Mouse (Mus musculus): Measurements from ENCODE around the gene Brf1. TPM values are rescaled to one million over a fixed set of nuclear protein-coding genes. Genes with fewer than 3 reads are reported as not detected.

The Brf1 gene
- total RNA-seq, 2 experiments from 2014 or later = 55.6 to 57.4 TPM

GRCm38 (mm10) chr12:113031441-113031840, 30.9 kb upstream of the Brf1 start:
- DNase-seq (ENCODE audit: low spot score in 2 of 2) = no peak
- peak overlapping the region; percentile 70; the same call in 1 of the 2 replicates for H3K27ac ChIP-seq
- no peak for TF ChIP-seq CTCF (conservative IDR thresholded peaks at IDR 0.05)
- H3K4me3 ChIP-seq = no peak overlapping the region

GRCm38 (mm10) chr12:113030993-113031392, 30.5 kb upstream of the Brf1 start:
- Histone ChIP-seq H3K27ac (peak overlapping the region; percentile 43; the same call in 1 of the 2 replicates), H3K4me3 (no peak overlapping the region)
- DNase-seq (ENCODE audit: low spot score in 2 of 2) = no peak
- TF ChIP-seq CTCF (conservative IDR thresholded peaks at IDR 0.05) = no peak

GRCm38 (mm10) chr12:113030046-113030445, 29.5 kb upstream of the Brf1 start:
- Histone ChIP-seq H3K27ac (no peak overlapping the region), H3K4me3 (no peak overlapping the region)
- DNase-seq (ENCODE audit: low spot score in 2 of 2) = no peak
- no peak for TF ChIP-seq CTCF (conservative IDR thresholded peaks at IDR 0.05)

- no peak for TF ChIP-seq CTCF (conservative IDR thresholded peaks at IDR 0.05)
- no peak for DNase-seq (ENCODE audit: low spot score in 2 of 2)
- peak overlapping the region; percentile 29; the same call in 1 of the 2 replicates for H3K27ac ChIP-seq
- no peak overlapping the region for H3K4me3 ChIP-seq
Observed at GRCm38 (mm10) chr12:113028898-113029297, 28.4 kb upstream of the Brf1 start.

GRCm38 (mm10) chr12:113028067-113028466, 27.6 kb upstream of the Brf1 start:
- TF ChIP-seq CTCF (conservative IDR thresholded peaks at IDR 0.05) = no peak
- no peak for DNase-seq (ENCODE audit: low spot score in 2 of 2)
- Histone ChIP-seq H3K27ac (no peak overlapping the region; the same call in 1 of the 2 replicates), H3K4me3 (no peak overlapping the region)

GRCm38 (mm10) chr12:113027495-113027894, 27.0 kb upstream of the Brf1 start:
- no peak for TF ChIP-seq CTCF (conservative IDR thresholded peaks at IDR 0.05)
- no peak overlapping the region for H3K27ac ChIP-seq
- no peak overlapping the region for H3K4me3 ChIP-seq
- DNase-seq (ENCODE audit: low spot score in 2 of 2) = no peak

GRCm38 (mm10) chr12:113026557-113026956, 26.1 kb upstream of the Brf1 start:
- no peak overlapping the region for H3K4me3 ChIP-seq
- TF ChIP-seq CTCF (conservative IDR thresholded peaks at IDR 0.05) = peak; percentile 43
- H3K27ac ChIP-seq = no peak overlapping the region
- DNase-seq (ENCODE audit: low spot score in 2 of 2) = no peak

- no peak for TF ChIP-seq CTCF (conservative IDR thresholded peaks at IDR 0.05)
Observed at GRCm38 (mm10) chr12:113023082-113023481, 22.6 kb upstream of the Brf1 start.

GRCm38 (mm10) chr12:113021488-113021887, 21.0 kb upstream of the Brf1 start:
- H3K27ac ChIP-seq = no peak overlapping the region
- no peak overlapping the region for H3K4me3 ChIP-seq
- TF ChIP-seq CTCF (conservative IDR thresholded peaks at IDR 0.05) = no peak
- DNase-seq (ENCODE audit: low spot score in 2 of 2) = no peak

More at GRCm38 (mm10) chr12:113023082-113023481, 22.6 kb upstream of the Brf1 start:
- DNase-seq (ENCODE audit: low spot score in 2 of 2) = no peak
- H3K4me3 ChIP-seq = no peak overlapping the region
- no peak overlapping the region for H3K27ac ChIP-seq

- TF ChIP-seq CTCF (conservative IDR thresholded peaks at IDR 0.05) = no peak
Observed at GRCm38 (mm10) chr12:113018763-113019162, 18.3 kb upstream of the Brf1 start.

GRCm38 (mm10) chr12:113017429-113017984, 17.0 kb upstream of the Brf1 start:
- H3K4me3 ChIP-seq = peak overlapping the region; percentile 24; the same call in 1 of the 2 replicates
- DNase-seq (ENCODE audit: low spot score in 2 of 2) = no peak
- peak overlapping the region; percentile 55; the same call in 1 of the 2 replicates for H3K27ac ChIP-seq
- no peak for TF ChIP-seq CTCF (conservative IDR thresholded peaks at IDR 0.05)

More at GRCm38 (mm10) chr12:113018763-113019162, 18.3 kb upstream of the Brf1 start:
- DNase-seq (ENCODE audit: low spot score in 2 of 2) = no peak
- H3K27ac ChIP-seq = no peak overlapping the region
- no peak overlapping the region for H3K4me3 ChIP-seq

GRCm38 (mm10) chr12:113016976-113017375, 16.5 kb upstream of the Brf1 start:
- DNase-seq (ENCODE audit: low spot score in 2 of 2) = peak; percentile 81 to 87
- Histone ChIP-seq H3K27ac (peak overlapping the region; percentile 55; the same call in 1 of the 2 replicates), H3K4me3 (peak overlapping the region; percentile 24; the same call in 1 of the 2 replicates)
- no peak for TF ChIP-seq CTCF (conservative IDR thresholded peaks at IDR 0.05)

- TF ChIP-seq CTCF (conservative IDR thresholded peaks at IDR 0.05) = no peak
- Histone ChIP-seq H3K27ac (peak overlapping the region; percentile 93; the same call in 1 of the 2 replicates), H3K4me3 (peak overlapping the region; percentile 82; the same call in 1 of the 2 replicates)
- DNase-seq (ENCODE audit: low spot score in 2 of 2) = no peak
Observed at GRCm38 (mm10) chr12:113015956-113016355, 15.5 kb upstream of the Brf1 start.

All from layer of hippocampus, adult 2 months (tissue).